In the genomic region with DNA sequence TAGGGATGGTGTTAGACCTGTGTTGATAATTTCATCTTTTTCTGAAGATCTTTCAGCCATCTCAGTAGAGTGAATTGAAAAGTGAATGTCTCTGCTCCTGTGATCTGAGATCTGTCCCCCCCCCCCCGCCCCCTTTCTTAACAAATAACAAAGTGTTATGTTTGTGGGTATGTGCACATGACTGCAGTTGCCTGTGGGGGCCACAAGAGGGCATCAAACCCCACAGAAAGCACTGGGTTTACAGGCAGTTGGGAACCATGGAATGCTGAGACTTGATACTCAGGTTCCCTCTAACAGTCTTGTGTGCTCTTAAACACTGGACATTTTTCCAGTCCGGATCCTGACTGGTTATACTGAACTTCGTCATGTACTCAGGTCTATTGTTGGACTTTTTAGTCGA, we compare ENCODE assay signal across 21 mouse cellular contexts.
DNase-seq lines count a peak whose midpoint lies in the region; ATAC-seq and TF ChIP-seq lines count a peak whose summit lies in the region.
"Had no signal": no experiment of that assay in that cellular context is flagged by ENCODE, and none has a peak within 500 bp of the region (broad histone marks: within the 10 kb centered on the region; RNA-seq: fewer than 3 reads in every experiment).

No protein-coding gene starts in this region.

- in situ Hi-C loops in ES-E14 (cut with MboI; ENCODE audit: low sequenced_read_pairs in 2 of 2, unreplicated experiment in 2 of 2), result no loop called here

- WGBS in intestine, postnatal 0 days, result 88% methylated on average over 4 of the region's 4 CpGs
- 89% methylated on average over 4 of the region's 4 CpGs for WGBS in intestine, embryonic 16.5 days
- 91% methylated on average over 4 of the region's 4 CpGs for WGBS in lung, embryonic 14.5 days
- WGBS in stomach, postnatal 0 days, result 89% methylated on average over 4 of the region's 4 CpGs

- TF ChIP-seq EP300 in stomach, postnatal 0 days (optimal IDR thresholded peaks at IDR 0.05), result no peak

- no peaks in the 10 kb centered on the region for H3K4me1 ChIP-seq in intestine, postnatal 0 days (replicated peaks; ENCODE audit: control insufficient read depth, insufficient read depth, low read length)
- no peaks in the 10 kb centered on the region for H3K4me1 ChIP-seq in intestine, embryonic 16.5 days (ENCODE audit: control insufficient read depth, insufficient read depth, low read length)
- no peaks in the 10 kb centered on the region for H3K4me1 ChIP-seq in lung, embryonic 14.5 days (ENCODE audit: insufficient read depth)
- H3K4me1 ChIP-seq in ES-E14 (ENCODE audit: control insufficient read depth in 2 of 2, insufficient read depth in 2 of 2, low read length in 2 of 2, poor library complexity in 1 of 2), result no peaks in the 10 kb centered on the region
- no peaks in the 10 kb centered on the region for H3K4me1 ChIP-seq in stomach, postnatal 0 days (replicated peaks; ENCODE audit: control insufficient read depth, insufficient read depth)
- H3K4me1 ChIP-seq: embryonic facial prominence, embryonic 12.5 days; hindbrain, embryonic 15.5 days; liver, embryonic 15.5 days; midbrain, embryonic 12.5 days had no signal

- no peaks in the 10 kb centered on the region for H3K27me3 ChIP-seq in intestine, postnatal 0 days (replicated peaks; ENCODE audit: control insufficient read depth, insufficient read depth, low read length)
- no peaks in the 10 kb centered on the region for H3K27me3 ChIP-seq in intestine, embryonic 16.5 days (replicated peaks; ENCODE audit: control insufficient read depth, insufficient read depth, low read length)
- H3K27me3 ChIP-seq in lung, embryonic 14.5 days (ENCODE audit: insufficient read depth, low read length), result no peaks in the 10 kb centered on the region
- H3K27me3 ChIP-seq in stomach, postnatal 0 days (ENCODE audit: control insufficient read depth, insufficient read depth, low read length), result no peaks in the 10 kb centered on the region
- H3K27me3 ChIP-seq: embryonic facial prominence, embryonic 12.5 days; hindbrain, embryonic 15.5 days; liver, embryonic 15.5 days; midbrain, embryonic 12.5 days had no signal

- DNase-seq in lung, embryonic 14.5 days, result no peak
- no peak for DNase-seq in lung, postnatal 4 days
- peak; percentile 25 for DNase-seq in ES-E14 (ENCODE audit: low read depth, low spot score)
- no peak for DNase-seq in stomach, postnatal 0 days (ENCODE audit: low spot score)
- no peak for DNase-seq in thymus, adult 18-20 months
- DNase-seq: adrenal gland, postnatal 14 days; cerebellum, adult 2 months; gastrocnemius, postnatal 25 days; kidney, adult 18-20 months; kidney, postnatal 4 days; layer of hippocampus, postnatal 36 days; left cerebral cortex, postnatal 4 days; lung, postnatal 36 days; right cerebral cortex, postnatal 4 days; thymus, adult 2 months had no signal

- H3K36me3 ChIP-seq in intestine, postnatal 0 days (ENCODE audit: control insufficient read depth, insufficient read depth), result no peaks in the 10 kb centered on the region
- no peaks in the 10 kb centered on the region for H3K36me3 ChIP-seq in intestine, embryonic 16.5 days (ENCODE audit: control insufficient read depth, insufficient read depth, low read length)
- no peaks in the 10 kb centered on the region for H3K36me3 ChIP-seq in lung, embryonic 14.5 days (ENCODE audit: insufficient read depth)
- H3K36me3 ChIP-seq in ES-E14 (ENCODE audit: control insufficient read depth, insufficient read depth, low read length, poor library complexity, severe bottlenecking), result no peaks in the 10 kb centered on the region
- no peaks in the 10 kb centered on the region for H3K36me3 ChIP-seq in stomach, postnatal 0 days (ENCODE audit: control insufficient read depth, insufficient read depth, low read length)
- H3K36me3 ChIP-seq: embryonic facial prominence, embryonic 12.5 days; hindbrain, embryonic 15.5 days; liver, embryonic 15.5 days; midbrain, embryonic 12.5 days had no signal

- no peak overlapping the region for H3K9ac ChIP-seq in intestine, postnatal 0 days (ENCODE audit: low read depth, low read length)
- no peak overlapping the region for H3K9ac ChIP-seq in intestine, embryonic 16.5 days (ENCODE audit: low read depth, low read length)
- H3K9ac ChIP-seq in lung, embryonic 14.5 days, result no peak overlapping the region
- no peak overlapping the region for H3K9ac ChIP-seq in ES-E14 (ENCODE audit: insufficient read depth, low read depth, low read length, poor library complexity, severe bottlenecking)
- H3K9ac ChIP-seq in stomach, postnatal 0 days (ENCODE audit: low read length), result no peak overlapping the region
- H3K9ac ChIP-seq: embryonic facial prominence, embryonic 12.5 days; hindbrain, embryonic 15.5 days; liver, embryonic 15.5 days; midbrain, embryonic 12.5 days had no signal

- no peak overlapping the region for H3K4me3 ChIP-seq in intestine, postnatal 0 days (ENCODE audit: low read depth, low read length)
- no peak overlapping the region for H3K4me3 ChIP-seq in intestine, embryonic 16.5 days (ENCODE audit: low read length)
- H3K4me3 ChIP-seq in lung, embryonic 14.5 days (ENCODE audit: low read depth, low read length), result no peak overlapping the region
- H3K4me3 ChIP-seq in ES-E14 (ENCODE audit: insufficient read depth in 1 of 2, low read depth in 1 of 2, low read length in 2 of 2, poor library complexity in 1 of 2, severe bottlenecking in 1 of 2), result no peak overlapping the region
- no peak overlapping the region for H3K4me3 ChIP-seq in stomach, postnatal 0 days (ENCODE audit: low read depth, low read length)
- H3K4me3 ChIP-seq: embryonic facial prominence, embryonic 12.5 days; hindbrain, embryonic 15.5 days; liver, embryonic 15.5 days; midbrain, embryonic 12.5 days had no signal

- ATAC-seq in intestine, postnatal 0 days, result no peak
- no peak for ATAC-seq in intestine, embryonic 16.5 days
- ATAC-seq in lung, embryonic 14.5 days (ENCODE audit: insufficient read depth), result no peak
- ATAC-seq in stomach, postnatal 0 days (ENCODE audit: low FRiP score, low TSS enrichment), result no peak

- no peak overlapping the region for H3K27ac ChIP-seq in intestine, postnatal 0 days (ENCODE audit: low read depth, low read length)
- H3K27ac ChIP-seq in intestine, embryonic 16.5 days (ENCODE audit: low read length), result no peak overlapping the region
- H3K27ac ChIP-seq in lung, embryonic 14.5 days (ENCODE audit: low read depth), result no peak overlapping the region
- H3K27ac ChIP-seq in ES-E14 (ENCODE audit: insufficient read depth, low read depth, low read length, poor library complexity, severe bottlenecking), result no peak overlapping the region
- no peak overlapping the region for H3K27ac ChIP-seq in stomach, postnatal 0 days (replicated peaks)
- H3K27ac ChIP-seq: embryonic facial prominence, embryonic 12.5 days; hindbrain, embryonic 15.5 days; liver, embryonic 15.5 days; midbrain, embryonic 12.5 days had no signal

- TF ChIP-seq CTCF in intestine, postnatal 0 days (IDR thresholded peaks at IDR 0.05; ENCODE audit: low read depth), result peak; percentile 24; the same call in 1 of the 2 replicates
- TF ChIP-seq CTCF in lung, embryonic 14.5 days (IDR thresholded peaks at IDR 0.05; ENCODE audit: low read depth), result peak; percentile 38
- TF ChIP-seq CTCF in stomach, postnatal 0 days (IDR thresholded peaks at IDR 0.05; ENCODE audit: low read depth), result peak; percentile 43

- no peaks in the 10 kb centered on the region for H3K9me3 ChIP-seq in intestine, postnatal 0 days (ENCODE audit: control insufficient read depth)
- H3K9me3 ChIP-seq in intestine, embryonic 16.5 days (ENCODE audit: control insufficient read depth, low read length), result 0 out of 2 replicates have a peak, but pooled peaks cover 3% of the 10 kb centered on the region
- H3K9me3 ChIP-seq in lung, embryonic 14.5 days (ENCODE audit: low read depth, low read length), result no peaks in the 10 kb centered on the region
- H3K9me3 ChIP-seq in ES-E14 (ENCODE audit: control insufficient read depth, insufficient read depth, low read depth, low read length), result no peaks in the 10 kb centered on the region
- H3K9me3 ChIP-seq in stomach, postnatal 0 days (ENCODE audit: control insufficient read depth, low read length), result no peaks in the 10 kb centered on the region
- H3K9me3 ChIP-seq: hindbrain, embryonic 15.5 days; liver, embryonic 15.5 days; midbrain, embryonic 12.5 days had no signal

- H3K4me2 ChIP-seq in intestine, postnatal 0 days (replicated peaks; ENCODE audit: low read depth), result no peak overlapping the region
- H3K4me2 ChIP-seq in intestine, embryonic 16.5 days (ENCODE audit: low read depth, low read length), result no peak overlapping the region
- no peak overlapping the region for H3K4me2 ChIP-seq in lung, embryonic 14.5 days
- H3K4me2 ChIP-seq in stomach, postnatal 0 days (replicated peaks; ENCODE audit: low read depth), result no peak overlapping the region
- H3K4me2 ChIP-seq: embryonic facial prominence, embryonic 12.5 days; hindbrain, embryonic 15.5 days; liver, embryonic 15.5 days; midbrain, embryonic 12.5 days had no signal

TF ChIP-seq in ES-E14, 5 proteins besides CTCF, POLR2A, EP300 and RAD21:
- peak; percentile 65; the same call in 1 of the 2 replicates for TF ChIP-seq ZC3H11A (IDR thresholded peaks at IDR 0.05; ENCODE audit: borderline replicate concordance, low read depth, low read length)
- TF ChIP-seq ZNF384 (IDR thresholded peaks at IDR 0.05; ENCODE audit: low read depth, low read length), result no peak
